Mouse (Mus musculus): ENCODE results near the gene Col12a1. TPM values are rescaled to one million over a fixed set of nuclear protein-coding genes. Genes with fewer than 3 reads are reported as not detected.

The Col12a1 gene
- polyA plus RNA-seq, 1 experiment from 2014 or later, result 38.6 TPM

GRCm38 (mm10) chr9:79750709-79751108, 32.1 kb upstream of the Col12a1 start:
- WGBS, result 87% methylated on average over 7 of the region's 7 CpGs
- H3K9ac ChIP-seq (ENCODE audit: low read depth, low read length), result no peak overlapping the region
- peaks cover 28% of the 10 kb centered on the region; the same call in 1 of the 2 replicates for H3K36me3 ChIP-seq (ENCODE audit: control insufficient read depth, insufficient read depth, low read length)
- H3K4me3 ChIP-seq (ENCODE audit: low read length), result no peak overlapping the region
- H3K4me1 ChIP-seq (ENCODE audit: control insufficient read depth, insufficient read depth, low read length), result no peaks in the 10 kb centered on the region
- no peak overlapping the region for H3K4me2 ChIP-seq (replicated peaks; ENCODE audit: low read depth, low read length)
- no peak for ATAC-seq (ENCODE audit: low FRiP score, low TSS enrichment)
- H3K27me3 ChIP-seq (ENCODE audit: control insufficient read depth, insufficient read depth, low read length), result no peaks in the 10 kb centered on the region
- H3K9me3 ChIP-seq (ENCODE audit: control insufficient read depth, low read length), result no peaks in the 10 kb centered on the region
- no peak overlapping the region for H3K27ac ChIP-seq (ENCODE audit: low read depth, low read length)

GRCm38 (mm10) chr9:79745036-79745435, 26.4 kb upstream of the Col12a1 start:
- WGBS, result 60% methylated on average over 4 of the region's 4 CpGs
- no peaks in the 10 kb centered on the region for H3K36me3 ChIP-seq (ENCODE audit: control insufficient read depth, insufficient read depth, low read length)
- no peak for ATAC-seq (ENCODE audit: low FRiP score, low TSS enrichment)

GRCm38 (mm10) chr9:79735608-79736007, 17.0 kb upstream of the Col12a1 start:
- Histone ChIP-seq H3K27me3 (ENCODE audit: control insufficient read depth, insufficient read depth, low read length) (no peaks in the 10 kb centered on the region), H3K4me2 (replicated peaks; ENCODE audit: low read depth, low read length) (no peak overlapping the region), H3K4me1 (ENCODE audit: control insufficient read depth, insufficient read depth, low read length) (no peaks in the 10 kb centered on the region), H3K27ac (ENCODE audit: low read depth, low read length) (no peak overlapping the region), H3K36me3 (ENCODE audit: control insufficient read depth, insufficient read depth, low read length) (no peaks in the 10 kb centered on the region), H3K4me3 (ENCODE audit: low read length) (no peak overlapping the region), H3K9ac (ENCODE audit: low read depth, low read length) (no peak overlapping the region), H3K9me3 (ENCODE audit: control insufficient read depth, low read length) (no peaks in the 10 kb centered on the region)
- 80% methylated on average over 6 of the region's 6 CpGs for WGBS
- ATAC-seq (ENCODE audit: low FRiP score, low TSS enrichment), result no peak

More at GRCm38 (mm10) chr9:79745036-79745435, 26.4 kb upstream of the Col12a1 start:
- H3K27me3 ChIP-seq (ENCODE audit: control insufficient read depth, insufficient read depth, low read length), result no peaks in the 10 kb centered on the region
- no peak overlapping the region for H3K4me2 ChIP-seq (replicated peaks; ENCODE audit: low read depth, low read length)
- no peaks in the 10 kb centered on the region for H3K9me3 ChIP-seq (ENCODE audit: control insufficient read depth, low read length)
- H3K4me3 ChIP-seq (ENCODE audit: low read length), result no peak overlapping the region
- H3K4me1 ChIP-seq (ENCODE audit: control insufficient read depth, insufficient read depth, low read length), result no peaks in the 10 kb centered on the region
- H3K27ac ChIP-seq (ENCODE audit: low read depth, low read length), result no peak overlapping the region
- H3K9ac ChIP-seq (ENCODE audit: low read depth, low read length), result no peak overlapping the region

GRCm38 (mm10) chr9:79730301-79730700, 11.7 kb upstream of the Col12a1 start:
- WGBS, result 79% methylated on average over 5 of the region's 5 CpGs
- H3K4me1 ChIP-seq (ENCODE audit: control insufficient read depth, insufficient read depth, low read length), result no peaks in the 10 kb centered on the region
- H3K27ac ChIP-seq (ENCODE audit: low read depth, low read length), result no peak overlapping the region
- no peak overlapping the region for H3K4me3 ChIP-seq (ENCODE audit: low read length)
- no peaks in the 10 kb centered on the region for H3K9me3 ChIP-seq (ENCODE audit: control insufficient read depth, low read length)
- no peak for ATAC-seq (ENCODE audit: low FRiP score, low TSS enrichment)
- H3K27me3 ChIP-seq (ENCODE audit: control insufficient read depth, insufficient read depth, low read length), result no peaks in the 10 kb centered on the region
- H3K4me2 ChIP-seq (replicated peaks; ENCODE audit: low read depth, low read length), result no peak overlapping the region
- H3K36me3 ChIP-seq (ENCODE audit: control insufficient read depth, insufficient read depth, low read length), result no peaks in the 10 kb centered on the region
- H3K9ac ChIP-seq (ENCODE audit: low read depth, low read length), result no peak overlapping the region

- Histone ChIP-seq H3K36me3 (ENCODE audit: control insufficient read depth, insufficient read depth, low read length) (no peaks in the 10 kb centered on the region), H3K4me2 (replicated peaks; ENCODE audit: low read depth, low read length) (no peak overlapping the region), H3K9me3 (ENCODE audit: control insufficient read depth, low read length) (no peaks in the 10 kb centered on the region; the same call in 1 of the 2 replicates), H3K9ac (ENCODE audit: low read depth, low read length) (no peak overlapping the region), H3K4me1 (ENCODE audit: control insufficient read depth, insufficient read depth, low read length) (peaks cover 20% of the 10 kb centered on the region; the same call in 1 of the 2 replicates), H3K27ac (ENCODE audit: low read depth, low read length) (no peak overlapping the region), H3K27me3 (ENCODE audit: control insufficient read depth, insufficient read depth, low read length) (peaks cover 15% of the 10 kb centered on the region; the same call in 1 of the 2 replicates), H3K4me3 (ENCODE audit: low read length) (no peak overlapping the region)
- no peak for ATAC-seq (ENCODE audit: low FRiP score, low TSS enrichment)
- 32% methylated on average over 5 of the region's 5 CpGs for WGBS
Observed at GRCm38 (mm10) chr9:79723090-79723489, 4.5 kb upstream of the Col12a1 start.

GRCm38 (mm10) chr9:79721056-79721455, 2.4 kb upstream of the Col12a1 start:
- no peak overlapping the region for H3K27ac ChIP-seq (ENCODE audit: low read depth, low read length)

GRCm38 (mm10) chr9:79720143-79720542, 1.5 kb upstream of the Col12a1 start:
- peaks cover 15% of the 10 kb centered on the region; the same call in 1 of the 2 replicates for H3K27me3 ChIP-seq (ENCODE audit: control insufficient read depth, insufficient read depth, low read length)
- no peaks in the 10 kb centered on the region for H3K36me3 ChIP-seq (ENCODE audit: control insufficient read depth, insufficient read depth, low read length)
- H3K4me2 ChIP-seq (replicated peaks; ENCODE audit: low read depth, low read length), result no peak overlapping the region
- no peak overlapping the region for H3K9ac ChIP-seq (ENCODE audit: low read depth, low read length)
- H3K4me3 ChIP-seq (ENCODE audit: low read length), result no peak overlapping the region
- H3K27ac ChIP-seq (ENCODE audit: low read depth, low read length), result no peak overlapping the region
- WGBS, result 26% methylated on average over 9 of the region's 9 CpGs
- no peaks in the 10 kb centered on the region; the same call in 1 of the 2 replicates for H3K9me3 ChIP-seq (ENCODE audit: control insufficient read depth, low read length)
- H3K4me1 ChIP-seq (ENCODE audit: control insufficient read depth, insufficient read depth, low read length), result peaks cover 23% of the 10 kb centered on the region
- no peak for ATAC-seq (ENCODE audit: low FRiP score, low TSS enrichment)

More at GRCm38 (mm10) chr9:79721056-79721455, 2.4 kb upstream of the Col12a1 start:
- 13% methylated on average over 9 of the region's 9 CpGs for WGBS
- Histone ChIP-seq H3K27me3 (ENCODE audit: control insufficient read depth, insufficient read depth, low read length) (peaks cover 15% of the 10 kb centered on the region; the same call in 1 of the 2 replicates), H3K4me2 (replicated peaks; ENCODE audit: low read depth, low read length) (no peak overlapping the region), H3K9me3 (ENCODE audit: control insufficient read depth, low read length) (no peaks in the 10 kb centered on the region; the same call in 1 of the 2 replicates), H3K9ac (ENCODE audit: low read depth, low read length) (no peak overlapping the region), H3K4me1 (ENCODE audit: control insufficient read depth, insufficient read depth, low read length) (peaks cover 20% of the 10 kb centered on the region; the same call in 1 of the 2 replicates), H3K36me3 (ENCODE audit: control insufficient read depth, insufficient read depth, low read length) (no peaks in the 10 kb centered on the region), H3K4me3 (ENCODE audit: low read length) (no peak overlapping the region)
- no peak for ATAC-seq (ENCODE audit: low FRiP score, low TSS enrichment)

- Histone ChIP-seq H3K27me3 (ENCODE audit: control insufficient read depth, insufficient read depth, low read length) (peaks cover 15% of the 10 kb centered on the region; the same call in 1 of the 2 replicates), H3K27ac (ENCODE audit: low read depth, low read length) (peak overlapping the region; percentile 37), H3K4me2 (replicated peaks; ENCODE audit: low read depth, low read length) (peak overlapping the region; percentile 56), H3K36me3 (ENCODE audit: control insufficient read depth, insufficient read depth, low read length) (no peaks in the 10 kb centered on the region), H3K9me3 (ENCODE audit: control insufficient read depth, low read length) (no peaks in the 10 kb centered on the region; the same call in 1 of the 2 replicates), H3K4me3 (ENCODE audit: low read length) (peak overlapping the region; percentile 41), H3K4me1 (ENCODE audit: control insufficient read depth, insufficient read depth, low read length) (peaks cover 30% of the 10 kb centered on the region), H3K9ac (ENCODE audit: low read depth, low read length) (peak overlapping the region; percentile 47)
- ATAC-seq (ENCODE audit: low FRiP score, low TSS enrichment), result no peak
- under 1% methylated on average over 28 of the region's 28 CpGs for WGBS
Observed at GRCm38 (mm10) chr9:79719451-79719850, 820 bp upstream of the Col12a1 start.

GRCm38 (mm10) chr9:79717836-79718475, 675 bp downstream of the Col12a1 start:
- H3K9me3 ChIP-seq (ENCODE audit: control insufficient read depth, low read length), result no peaks in the 10 kb centered on the region; the same call in 1 of the 2 replicates
- peaks cover 15% of the 10 kb centered on the region; the same call in 1 of the 2 replicates for H3K27me3 ChIP-seq (ENCODE audit: control insufficient read depth, insufficient read depth, low read length)
- peak overlapping the region; percentile 38; the same call in 1 of the 2 replicates for H3K27ac ChIP-seq (ENCODE audit: low read depth, low read length)
- WGBS, result 1% methylated on average over 19 of the region's 22 CpGs
- peak overlapping the region; percentile 41 for H3K4me3 ChIP-seq (ENCODE audit: low read length)
- H3K9ac ChIP-seq (ENCODE audit: low read depth, low read length), result peak overlapping the region; percentile 47
- ATAC-seq (ENCODE audit: low FRiP score, low TSS enrichment), result no peak
- H3K36me3 ChIP-seq (ENCODE audit: control insufficient read depth, insufficient read depth, low read length), result no peaks in the 10 kb centered on the region
- peak overlapping the region; percentile 56 for H3K4me2 ChIP-seq (replicated peaks; ENCODE audit: low read depth, low read length)
- H3K4me1 ChIP-seq (ENCODE audit: control insufficient read depth, insufficient read depth, low read length), result peaks cover 34% of the 10 kb centered on the region

All from kidney, embryonic 14.5 days (tissue).